Mouse (Mus musculus): Measurements from ENCODE around the gene Maz.

DNA sequence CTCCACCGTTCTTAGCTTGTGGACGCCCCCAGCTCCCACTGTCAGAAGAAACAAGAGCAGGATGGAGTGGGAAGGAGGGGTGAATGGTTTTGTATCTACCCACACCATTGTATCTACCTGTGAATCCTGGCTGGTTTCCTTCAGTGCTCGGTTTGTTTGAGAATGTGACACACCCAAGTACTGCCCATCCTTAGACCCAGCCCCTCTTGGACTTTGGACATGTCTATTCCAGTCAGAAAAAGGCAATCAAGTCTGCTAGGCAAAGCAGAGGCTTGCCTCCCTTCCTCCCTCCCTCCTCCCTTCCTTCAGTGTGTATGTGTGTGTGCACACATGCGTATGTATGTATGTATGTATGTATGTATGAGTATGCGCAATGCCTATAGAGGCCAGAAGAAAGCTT lies 23.2 kb downstream of the Maz start:
- TF ChIP-seq POLR2A (IDR thresholded peaks at IDR 0.05; ENCODE audit: borderline replicate concordance, low read depth, low read length) (no peak), CTCF (IDR thresholded peaks at IDR 0.05; ENCODE audit: low read depth, low read length) (no peak)

Data from bone marrow macrophage, adult 2 months (primary cell).